Mouse (Mus musculus) small intestine, adult 2 months (tissue): ENCODE results near the gene Smad9. TPM values are rescaled to one million over a fixed set of nuclear protein-coding genes. Genes with fewer than 3 reads are reported as not detected.

Experiments used
- H3K27ac ChIP-seq: fragments of 200-500 bp; 2 replicates; pipeline ENCODE4 v1.5.1; 2012; ENCODE audit warnings: low read depth, low read length, control low read depth, inconsistent platforms; ENCODE audit not compliant: insufficient read depth
- H3K27me3 ChIP-seq: fragments of 200-500 bp; 2 replicates; pipeline ENCODE4 v1.6.1; 2012; ENCODE audit warnings: mild to moderate bottlenecking, moderate library complexity, low read length, inconsistent platforms; ENCODE audit not compliant: control insufficient read depth, insufficient read depth
- H3K36me3 ChIP-seq: fragments of 200-500 bp; 2 replicates; pipeline ENCODE4 v1.6.1; 2012; ENCODE audit warnings: mild to moderate bottlenecking, low read length, control low read depth, inconsistent platforms; ENCODE audit not compliant: control insufficient read depth, insufficient read depth
- H3K4me1 ChIP-seq: fragments of 200-500 bp; 2 replicates; pipeline ENCODE4 v1.6.1; 2012; ENCODE audit warnings: low read length, inconsistent platforms, mixed read lengths; ENCODE audit not compliant: control insufficient read depth, insufficient read depth, insufficient read length
- H3K4me3 ChIP-seq: fragments of 200-500 bp; 2 replicates; pipeline ENCODE4 v1.5.1; 2012; ENCODE audit warnings: low read depth, mild to moderate bottlenecking, control low read depth, inconsistent platforms, low read length, moderate library complexity
- CTCF ChIP-seq: fragments of 200-500 bp; IDR thresholded peaks from 2 replicates; pipeline ENCODE4 v1.5.1; 2012; ENCODE audit warnings: low read depth, mild to moderate bottlenecking, control low read depth, inconsistent platforms, low read length, moderate library complexity, mixed read lengths; ENCODE audit not compliant: insufficient replicate concordance, insufficient read length; ENCODE audit errors: extremely low read depth
- POLR2A ChIP-seq: fragments of 200-500 bp; IDR thresholded peaks from 2 replicates; pipeline ENCODE4 v1.6.1; 2012; ENCODE audit warnings: low read depth, mild to moderate bottlenecking, control low read depth, inconsistent platforms, low read length, moderate library complexity
- WGBS: fragments of 180-500 bp; shearing (Covaris S2); methylation state at CpG from one replicate; pipeline ENCODE4 v1.1.7; 2018; 5-methylcytosine and 5-hydroxymethylcytosine counted together
- polyA plus RNA-seq: library from polyadenylated mRNA; depleted of rRNA; stranded (reverse); fragments of >200 nt; gene quantifications from 2 replicates; pipeline ENCODE4 v1.2.3, GENCODE M21; 2012

Smad9 gene
- polyA plus RNA-seq, 1 experiment, result 1.1 TPM

DNA sequence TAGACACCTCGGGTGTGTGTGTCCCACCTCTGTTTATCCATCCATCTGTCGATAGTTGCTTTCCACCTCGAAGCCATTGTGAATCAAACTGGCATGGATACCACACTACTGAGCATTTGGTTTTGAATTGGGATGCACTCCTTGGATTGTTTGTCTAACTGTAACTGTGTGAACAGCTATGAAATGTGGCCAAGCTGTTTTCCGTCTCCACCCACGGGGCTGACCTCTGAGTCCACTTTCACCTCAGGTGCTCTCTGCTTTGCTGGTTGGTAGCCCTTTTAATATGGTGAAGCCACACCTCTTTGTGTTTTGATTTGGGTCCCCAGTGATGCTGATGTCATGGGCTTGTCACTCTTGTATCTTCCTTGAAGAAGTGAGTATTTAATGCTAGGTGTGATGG lies 11.4 kb downstream of the Smad9 start:
- no peaks in the 10 kb centered on the region for H3K27me3 ChIP-seq
- 67% methylated on average over 5 of the region's 5 CpGs for WGBS
- no peak overlapping the region for H3K4me3 ChIP-seq
- no peak for TF ChIP-seq CTCF
- no peak for TF ChIP-seq POLR2A
- no peak overlapping the region for H3K27ac ChIP-seq
- no peaks in the 10 kb centered on the region for H3K4me1 ChIP-seq
- H3K36me3 ChIP-seq, result no peaks in the 10 kb centered on the region

DNA sequence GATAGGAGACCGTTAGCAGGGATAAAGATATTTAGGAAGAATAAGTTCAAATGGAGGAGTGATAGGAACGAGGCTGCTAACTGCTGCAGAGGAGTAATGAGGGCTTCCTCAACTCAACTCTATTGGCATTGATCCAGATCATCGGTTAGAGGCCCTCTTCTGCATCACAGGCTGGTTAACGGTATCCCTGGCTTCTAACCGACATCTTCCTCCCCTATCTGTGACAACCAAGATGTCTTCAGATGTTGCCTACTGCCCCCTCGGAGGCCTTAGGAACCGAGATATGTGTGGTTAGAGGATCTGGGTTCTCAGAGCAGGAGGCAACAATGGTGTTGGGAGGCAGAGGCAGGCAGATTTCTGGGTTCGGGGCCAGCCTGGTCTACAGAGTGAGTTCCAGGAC lies 13.2 kb downstream of the Smad9 start:
- Histone ChIP-seq H3K27ac (no peak overlapping the region), H3K27me3 (no peaks in the 10 kb centered on the region), H3K4me3 (no peak overlapping the region), H3K4me1 (no peaks in the 10 kb centered on the region), H3K36me3 (no peaks in the 10 kb centered on the region)
- WGBS, result 81% methylated on average over 8 of the region's 8 CpGs
- TF ChIP-seq CTCF, result no peak
- no peak for TF ChIP-seq POLR2A

DNA sequence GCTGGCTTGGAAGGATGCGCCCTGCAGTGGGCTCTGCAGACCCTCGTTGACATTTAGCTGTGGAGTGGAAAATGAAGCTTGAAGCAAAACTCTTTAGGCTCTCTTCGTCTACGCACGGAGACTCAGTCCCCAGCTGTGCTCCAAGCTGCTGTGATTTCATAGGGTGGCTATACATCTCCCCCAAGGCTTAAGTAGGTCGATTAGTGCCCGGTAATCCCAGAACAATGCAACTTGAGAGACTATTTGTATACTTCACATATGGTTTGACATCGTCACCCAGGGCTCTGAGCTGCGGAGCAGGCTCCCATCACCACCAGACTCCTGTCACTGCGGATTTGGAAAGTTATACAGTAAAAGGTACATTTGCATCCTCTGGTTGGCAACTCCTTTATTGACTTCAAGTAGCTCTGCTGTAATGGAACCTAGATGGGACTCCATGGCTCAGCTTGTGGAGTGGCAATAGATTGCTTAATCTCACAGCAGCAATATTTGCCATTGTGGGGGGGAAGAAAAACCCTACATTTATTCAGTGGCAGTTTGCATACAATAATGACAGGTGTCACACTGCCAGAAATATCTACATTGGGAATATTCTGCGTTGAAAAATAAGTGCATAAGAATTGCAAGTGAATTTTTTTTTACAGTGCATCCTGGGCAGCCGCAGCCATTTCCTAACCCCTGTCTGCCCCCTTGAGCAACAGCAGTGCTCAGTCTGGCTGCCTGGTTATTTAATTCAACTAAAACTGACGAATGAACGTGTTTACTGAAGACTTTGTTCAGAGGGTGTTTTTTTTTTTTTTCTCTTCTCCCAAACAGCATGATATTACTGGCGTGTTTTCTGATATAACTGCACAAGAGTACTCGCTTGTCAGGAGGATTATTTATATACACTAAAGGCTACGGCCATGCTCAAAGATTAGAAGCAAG lies 14.2 kb downstream of the Smad9 start:
- H3K27ac ChIP-seq, result no peak overlapping the region
- no peak for TF ChIP-seq POLR2A
- TF ChIP-seq CTCF, result no peak
- WGBS, result 76% methylated on average over 17 of the region's 17 CpGs

DNA sequence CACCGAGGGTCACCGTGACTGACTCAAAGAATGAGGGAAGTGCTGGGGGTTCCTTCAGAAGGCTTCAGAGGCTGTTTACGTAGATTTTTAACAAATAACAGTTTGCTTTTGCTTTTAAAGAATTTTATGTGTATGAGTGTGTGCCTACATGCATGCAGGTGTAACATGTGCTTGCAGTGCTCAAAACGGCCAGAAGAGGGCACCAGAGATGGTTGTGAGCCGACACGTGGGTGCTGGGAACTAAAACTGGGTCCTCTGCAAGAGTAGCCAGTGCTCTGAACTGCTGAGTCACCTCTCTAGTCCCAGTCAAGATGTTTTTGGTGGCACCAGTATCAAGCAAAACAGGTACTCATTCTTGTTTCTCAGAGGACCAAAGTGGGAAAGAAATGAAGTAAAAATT lies 18.2 kb downstream of the Smad9 start:
- H3K27ac ChIP-seq, result no peak overlapping the region
- TF ChIP-seq CTCF (no peak), POLR2A (no peak)
- no peak overlapping the region for H3K4me3 ChIP-seq
- no peaks in the 10 kb centered on the region for H3K36me3 ChIP-seq
- H3K27me3 ChIP-seq, result no peaks in the 10 kb centered on the region
- 81% methylated on average over 6 of the region's 6 CpGs for WGBS
- no peaks in the 10 kb centered on the region for H3K4me1 ChIP-seq

More for the DNA sequence above, 14.2 kb downstream of the Smad9 start:
- H3K36me3 ChIP-seq, result no peaks in the 10 kb centered on the region
- no peak overlapping the region for H3K4me3 ChIP-seq
- H3K27me3 ChIP-seq, result no peaks in the 10 kb centered on the region
- H3K4me1 ChIP-seq, result no peaks in the 10 kb centered on the region

DNA sequence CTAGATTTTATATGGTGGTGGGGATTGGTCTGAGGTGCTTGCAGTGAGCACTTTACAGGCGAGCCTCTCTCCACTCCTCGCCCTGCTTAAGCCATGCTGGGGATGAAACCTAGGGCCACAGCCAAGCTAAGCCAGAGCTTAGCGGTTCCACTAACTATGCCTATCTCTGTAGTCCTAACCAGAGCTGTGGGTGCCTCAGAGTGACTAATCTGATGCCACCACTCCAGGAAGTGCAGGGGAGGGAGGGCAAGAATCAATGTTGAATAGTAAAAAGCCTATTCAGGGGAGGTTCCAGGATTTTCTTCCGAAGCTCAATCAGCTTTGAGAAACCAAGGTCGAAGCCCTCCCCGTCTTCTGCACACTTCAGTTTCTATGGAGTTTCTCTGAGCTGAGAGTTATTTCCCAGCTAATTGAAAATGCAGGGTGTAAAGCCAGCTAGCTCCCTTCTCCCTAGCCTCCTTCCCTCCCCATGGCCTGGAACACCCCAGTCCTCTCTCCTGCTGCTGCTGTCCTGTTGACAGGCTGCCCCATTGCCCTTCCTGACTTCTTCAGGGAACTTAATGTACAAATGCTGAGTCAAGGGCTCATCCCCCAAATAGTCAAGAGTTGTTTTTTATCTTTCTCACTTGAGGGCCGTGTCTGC lies 20.7 kb downstream of the Smad9 start:
- Histone ChIP-seq H3K4me1 (no peaks in the 10 kb centered on the region), H3K27me3 (no peaks in the 10 kb centered on the region), H3K27ac (no peak overlapping the region), H3K4me3 (no peak overlapping the region), H3K36me3 (no peaks in the 10 kb centered on the region)
- no peak for TF ChIP-seq CTCF
- no peak for TF ChIP-seq POLR2A
- WGBS, result 64% methylated on average over 7 of the region's 7 CpGs

DNA sequence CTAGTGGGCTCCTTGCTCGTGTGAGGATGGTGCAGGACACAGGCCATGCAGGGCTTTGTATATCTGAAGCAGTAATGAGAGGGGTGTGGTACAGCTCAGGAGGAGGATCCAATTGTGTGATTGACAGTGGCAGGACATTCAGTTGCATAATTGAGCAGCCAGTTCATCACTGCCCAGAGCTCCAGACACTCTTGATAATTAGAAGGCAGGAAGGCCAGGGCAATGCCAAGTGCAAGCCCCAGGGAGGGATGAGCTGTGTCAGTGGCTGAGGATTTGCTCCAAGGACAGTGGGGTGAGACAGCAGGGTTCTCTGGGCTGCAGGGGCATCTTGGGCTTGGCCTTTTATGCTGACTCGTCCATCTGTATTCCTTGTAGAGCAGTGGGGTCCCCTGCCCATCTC lies 35.2 kb downstream of the Smad9 start:
- no peak overlapping the region for H3K4me3 ChIP-seq
- H3K4me1 ChIP-seq, result no peaks in the 10 kb centered on the region
- H3K27me3 ChIP-seq, result no peaks in the 10 kb centered on the region
- TF ChIP-seq CTCF, result no peak
- no peak for TF ChIP-seq POLR2A
- 60% methylated on average over 2 of the region's 2 CpGs for WGBS
- H3K27ac ChIP-seq, result no peak overlapping the region
- H3K36me3 ChIP-seq, result no peaks in the 10 kb centered on the region
